ENCODE assay signal across 10 mouse cellular contexts in the genomic region with DNA sequence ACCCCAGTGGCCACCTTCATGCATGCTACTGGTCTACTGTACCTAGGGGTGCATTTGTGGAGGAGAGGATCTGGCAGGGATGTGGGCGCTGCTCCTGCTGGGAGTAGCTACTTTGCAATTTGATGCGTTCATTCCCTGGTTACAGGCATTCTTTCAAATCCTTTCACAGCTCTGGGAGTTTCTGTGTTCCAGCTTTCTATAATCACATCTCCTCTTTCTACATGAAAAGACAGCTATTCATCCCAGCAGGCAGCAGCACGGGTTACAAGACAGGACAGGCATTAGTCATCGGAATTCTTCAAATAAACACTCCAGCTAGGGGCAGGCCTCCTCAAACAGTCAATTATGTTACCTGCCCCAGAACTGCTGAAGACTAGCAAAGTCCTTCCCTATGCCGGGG. TPM values are rescaled to one million over a fixed set of nuclear protein-coding genes. Genes with fewer than 3 reads are reported as not detected.
A peak's percentile ranks its signal among the peaks of the same experiment; 100 is the strongest.
DNase-seq lines count a peak whose midpoint lies in the region; ATAC-seq and TF ChIP-seq lines count a peak whose summit lies in the region.
"Had no signal": no experiment of that assay in that cellular context is flagged by ENCODE, and none has a peak within 500 bp of the region (broad histone marks: within the 10 kb centered on the region; RNA-seq: fewer than 3 reads in every experiment).

No protein-coding gene starts in this region.

- TF ChIP-seq CTCF in embryonic fibroblast, embryonic 13.5 days (IDR thresholded peaks at IDR 0.05; ENCODE audit: borderline replicate concordance, insufficient read depth, low read length), result no peak

- peaks cover 39% of the 10 kb centered on the region for H3K36me3 ChIP-seq in forebrain, embryonic 12.5 days (replicated peaks)
- peaks cover 5% of the 10 kb centered on the region for H3K36me3 ChIP-seq in forebrain, embryonic 16.5 days (ENCODE audit: control insufficient read depth, insufficient read depth)

- no peak overlapping the region for H3K9ac ChIP-seq in forebrain, embryonic 12.5 days
- H3K9ac ChIP-seq in forebrain, embryonic 16.5 days (replicated peaks; ENCODE audit: low read depth, low read length), result no peak overlapping the region

- ATAC-seq in forebrain, embryonic 12.5 days (ENCODE audit: low FRiP score), result no peak
- ATAC-seq in forebrain, embryonic 16.5 days, result no peak

- 29% methylated on average over 5 of the region's 5 CpGs for WGBS in forebrain, embryonic 12.5 days
- WGBS in forebrain, embryonic 16.5 days, result 17% methylated on average over 5 of the region's 5 CpGs

- H3K4me3 ChIP-seq in forebrain, embryonic 12.5 days (replicated peaks), result no peak overlapping the region
- no peak overlapping the region for H3K4me3 ChIP-seq in forebrain, embryonic 16.5 days (replicated peaks; ENCODE audit: low read length)
- no peak overlapping the region for H3K4me3 ChIP-seq in embryonic fibroblast, embryonic 13.5 days (ENCODE audit: insufficient read depth, low read length)
- H3K4me3 ChIP-seq: hindbrain, embryonic 10.5 days had no signal

- TF ChIP-seq POLR2A in embryonic fibroblast, embryonic 13.5 days (IDR thresholded peaks at IDR 0.05; ENCODE audit: low read depth, low read length), result no peak

- H3K4me1 ChIP-seq in forebrain, embryonic 12.5 days, result peaks cover 25% of the 10 kb centered on the region
- H3K4me1 ChIP-seq in forebrain, embryonic 16.5 days (replicated peaks; ENCODE audit: control insufficient read depth, insufficient read depth, low read length), result peaks cover 15% of the 10 kb centered on the region
- H3K4me1 ChIP-seq in embryonic fibroblast, embryonic 13.5 days (ENCODE audit: control insufficient read depth, insufficient read depth, low read length), result peaks cover 14% of the 10 kb centered on the region

- peak; percentile 34 for DNase-seq in layer of hippocampus, adult 9-11 months
- no peak for DNase-seq in layer of hippocampus, postnatal 10 days (ENCODE audit: low spot score in 2 of 2)
- DNase-seq in 3134 (ENCODE audit: extremely low read depth, insufficient read length, low spot score), result peak; percentile 44
- no peak for DNase-seq in kidney, postnatal 10 days
- DNase-seq in adrenal gland, postnatal 14 days, result no peak
- DNase-seq: cerebellum, adult 11-12 months had no signal

- peak overlapping the region; percentile 42; the same call in 1 of the 2 replicates for H3K27ac ChIP-seq in forebrain, embryonic 12.5 days
- no peak overlapping the region for H3K27ac ChIP-seq in forebrain, embryonic 16.5 days (ENCODE audit: low read length)
- H3K27ac ChIP-seq in embryonic fibroblast, embryonic 13.5 days (ENCODE audit: insufficient read depth, low read length), result peak overlapping the region; percentile 74
- H3K27ac ChIP-seq: hindbrain, embryonic 10.5 days had no signal

- no peaks in the 10 kb centered on the region for H3K27me3 ChIP-seq in forebrain, embryonic 12.5 days
- no peaks in the 10 kb centered on the region for H3K27me3 ChIP-seq in forebrain, embryonic 16.5 days (replicated peaks; ENCODE audit: control insufficient read depth, insufficient read depth, low read length)

- no peaks in the 10 kb centered on the region for H3K9me3 ChIP-seq in forebrain, embryonic 12.5 days
- no peaks in the 10 kb centered on the region for H3K9me3 ChIP-seq in forebrain, embryonic 16.5 days (ENCODE audit: control insufficient read depth, low read length)
- H3K9me3 ChIP-seq: hindbrain, embryonic 10.5 days had no signal

- H3K4me2 ChIP-seq in forebrain, embryonic 12.5 days, result no peak overlapping the region
- no peak overlapping the region for H3K4me2 ChIP-seq in forebrain, embryonic 16.5 days (ENCODE audit: low read length)

RNA-seq across cellular contexts. Expression of a gene that starts 6.3 kb away (rescaled TPM):
- 173 and 177 TPM in 2 replicates for polyA plus RNA-seq in forebrain, embryonic 12.5 days (2016; fragmentation: Nextera tagmentation; extraction: Ambion mirVana)
- 154 and 160 TPM in 2 replicates for polyA plus RNA-seq in forebrain, embryonic 16.5 days (2015; fragmentation: Nextera tagmentation; extraction: Ambion mirVana)
- total RNA-seq in layer of hippocampus, postnatal 10 days (2021), result 10 to 100 TPM; 82.6 to 83.2 TPM
- polyA plus RNA-seq in embryonic fibroblast, embryonic 13.5 days (2011; ENCODE audit: insufficient read length, low read depth, missing spikeins), result 70.6 and 78.3 TPM in 2 replicates
- 87.6 and 97.0 TPM in 2 replicates for total RNA-seq in adrenal gland, postnatal 14 days (2021)

RNA-seq across cellular contexts. Expression of a gene that starts 20.3 kb away (rescaled TPM):
- polyA plus RNA-seq in forebrain, embryonic 12.5 days (2016; fragmentation: Nextera tagmentation; extraction: Ambion mirVana), result 64.8 and 65.9 TPM in 2 replicates
- polyA plus RNA-seq in forebrain, embryonic 16.5 days (2015; fragmentation: Nextera tagmentation; extraction: Ambion mirVana), result 85.1 and 90.8 TPM in 2 replicates
- total RNA-seq in layer of hippocampus, postnatal 10 days (2021), result 100 to 1,000 TPM; 123 to 128 TPM
- polyA plus RNA-seq in embryonic fibroblast, embryonic 13.5 days (2011; ENCODE audit: insufficient read length, low read depth, missing spikeins), result 70.9 and 72.7 TPM in 2 replicates
- 95.0 and 99.4 TPM in 2 replicates for total RNA-seq in adrenal gland, postnatal 14 days (2021)

RNA-seq across cellular contexts. Expression of a gene that starts 29.5 kb away (rescaled TPM):
- 125 and 140 TPM in 2 replicates for polyA plus RNA-seq in forebrain, embryonic 12.5 days (2016; fragmentation: Nextera tagmentation; extraction: Ambion mirVana)
- 92.1 and 112 TPM in 2 replicates for polyA plus RNA-seq in forebrain, embryonic 16.5 days (2015; fragmentation: Nextera tagmentation; extraction: Ambion mirVana)
- total RNA-seq in layer of hippocampus, postnatal 10 days (2021), result 100 to 1,000 TPM; 106 to 114 TPM
- 273 and 297 TPM in 2 replicates for polyA plus RNA-seq in embryonic fibroblast, embryonic 13.5 days (2011; ENCODE audit: insufficient read length, low read depth, missing spikeins)
- 206 and 217 TPM in 2 replicates for total RNA-seq in adrenal gland, postnatal 14 days (2021)

RNA-seq across cellular contexts. Expression of a gene that starts 53.6 kb away (rescaled TPM):
- 36.0 and 45.4 TPM in 2 replicates for polyA plus RNA-seq in forebrain, embryonic 12.5 days (2016; fragmentation: Nextera tagmentation; extraction: Ambion mirVana)
- 24.6 and 30.2 TPM in 2 replicates for polyA plus RNA-seq in forebrain, embryonic 16.5 days (2015; fragmentation: Nextera tagmentation; extraction: Ambion mirVana)
- 10 to 100 TPM; 11.6 to 12.0 TPM for total RNA-seq in layer of hippocampus, postnatal 10 days (2021)
- polyA plus RNA-seq in embryonic fibroblast, embryonic 13.5 days (2011; ENCODE audit: insufficient read length, low read depth, missing spikeins), result 25.1 and 31.2 TPM in 2 replicates
- 53.8 and 63.2 TPM in 2 replicates for total RNA-seq in adrenal gland, postnatal 14 days (2021)

Comparison
In these comparisons a context has a peak if more than half of its experiments do, and no peak if none do; other contexts are left out.
1. DNase-seq: peak in layer of hippocampus, adult 9-11 months (single experiment) and 3134 (single experiment); none in layer of hippocampus, postnatal 10 days (0 of 2), kidney, postnatal 10 days (single experiment) and adrenal gland, postnatal 14 days (single experiment).